ENCODE assay signal across 8 mouse cellular contexts in genomic region chr17:28485977-28486400, GRCm38 (mm10). TPM values are rescaled to one million over a fixed set of nuclear protein-coding genes. Genes with fewer than 3 reads are reported as not detected.
DNase-seq lines count a peak whose midpoint lies in the region; ATAC-seq lines count a peak whose summit lies in the region.

No protein-coding gene starts in this region.

- H3K27ac ChIP-seq in intestine, embryonic 16.5 days (ENCODE audit: low read length) = peak overlapping the region; percentile 83
- peak overlapping the region; percentile 95 for H3K27ac ChIP-seq in midbrain, embryonic 10.5 days (replicated peaks)

- intact Hi-C loops in left cerebral cortex, postnatal 25 days (cut with DNase I) = loop anchor here (1.0 kb wide), 1 partner anchor 37 kb away; no protein-coding TSS in a partner anchor

- H3K9me3 ChIP-seq in intestine, embryonic 16.5 days (ENCODE audit: control insufficient read depth, low read length) = no peaks in the 10 kb centered on the region
- H3K9me3 ChIP-seq in midbrain, embryonic 10.5 days (replicated peaks) = no peaks in the 10 kb centered on the region

- DNase-seq in adrenal gland, postnatal 10 days = peak; percentile 100
- DNase-seq in embryo, embryonic 9.5 days (ENCODE audit: extremely low spot score) = peak; percentile 99
- DNase-seq in gastrocnemius, postnatal 4 days (ENCODE audit: low spot score in 2 of 2) = peak; percentile 96 to 97
- DNase-seq in left cerebral cortex, postnatal 25 days (ENCODE audit: low spot score in 2 of 2) = peak; percentile 97 to 98
- DNase-seq in midbrain, embryonic 10.5 days (ENCODE audit: low spot score) = peak; percentile 99
- DNase-seq in right cerebral cortex, postnatal 36 days (ENCODE audit: low spot score in 2 of 2) = peak; percentile 94 to 95
- DNase-seq in urinary bladder, postnatal 4 days (ENCODE audit: low spot score in 2 of 2) = peak; percentile 97

- WGBS in intestine, embryonic 16.5 days = under 1% methylated on average over 50 of the region's 58 CpGs
- WGBS in midbrain, embryonic 10.5 days = under 1% methylated on average over 56 of the region's 58 CpGs

- peaks cover 4% of the 10 kb centered on the region; the same call in 1 of the 2 replicates for H3K4me1 ChIP-seq in intestine, embryonic 16.5 days (ENCODE audit: control insufficient read depth, insufficient read depth, low read length)
- peaks cover 21% of the 10 kb centered on the region for H3K4me1 ChIP-seq in midbrain, embryonic 10.5 days

- peak overlapping the region; percentile 83 for H3K4me3 ChIP-seq in intestine, embryonic 16.5 days (ENCODE audit: low read length)
- peak overlapping the region; percentile 91 for H3K4me3 ChIP-seq in midbrain, embryonic 10.5 days

- H3K27me3 ChIP-seq in intestine, embryonic 16.5 days (replicated peaks; ENCODE audit: control insufficient read depth, insufficient read depth, low read length) = no peaks in the 10 kb centered on the region
- no peaks in the 10 kb centered on the region for H3K27me3 ChIP-seq in midbrain, embryonic 10.5 days (ENCODE audit: low read depth, poor library complexity, severe bottlenecking)

- peak; percentile 99 for ATAC-seq in intestine, embryonic 16.5 days

- peak overlapping the region; percentile 80 for H3K9ac ChIP-seq in intestine, embryonic 16.5 days (ENCODE audit: low read depth, low read length)

- H3K4me2 ChIP-seq in intestine, embryonic 16.5 days (ENCODE audit: low read depth, low read length) = peak overlapping the region; percentile 74

- H3K36me3 ChIP-seq in intestine, embryonic 16.5 days (ENCODE audit: control insufficient read depth, insufficient read depth, low read length) = no peaks in the 10 kb centered on the region
- H3K36me3 ChIP-seq in midbrain, embryonic 10.5 days = 0 out of 2 replicates have a peak, but pooled peaks cover 4% of the 10 kb centered on the region

RNA-seq across cellular contexts. Expression of gene Fkbp5, which starts 31.3 kb away (rescaled TPM):
- total RNA-seq in adrenal gland, postnatal 10 days (2021) = 10 to 100 TPM; 55.4 to 95.1 TPM
- total RNA-seq in gastrocnemius, postnatal 4 days (2021) = 10 to 100 TPM; 11.5 to 12.0 TPM
- polyA plus RNA-seq in intestine, embryonic 16.5 days (2015; fragmentation: Nextera tagmentation; extraction: Ambion mirVana) = 22.0 and 27.3 TPM in 2 replicates
- 10 to 100 TPM; 46.4 to 53.2 TPM for total RNA-seq in left cerebral cortex, postnatal 25 days (2021)
- polyA plus RNA-seq in midbrain, embryonic 10.5 days (2016; fragmentation: Nextera tagmentation; extraction: Ambion mirVana) = 28.9 and 31.9 TPM in 2 replicates

RNA-seq across cellular contexts. Expression of gene Armc12, which starts 44.6 kb away (rescaled TPM):
- not detected for total RNA-seq in adrenal gland, postnatal 10 days (2021)
- total RNA-seq in gastrocnemius, postnatal 4 days (2021) = not detected
- not detected in 2 replicates for polyA plus RNA-seq in intestine, embryonic 16.5 days (2015; fragmentation: Nextera tagmentation; extraction: Ambion mirVana)
- not detected for total RNA-seq in left cerebral cortex, postnatal 25 days (2021)
- not detected in 2 replicates for polyA plus RNA-seq in midbrain, embryonic 10.5 days (2016; fragmentation: Nextera tagmentation; extraction: Ambion mirVana)

Comparison
In these comparisons a context has a peak if more than half of its experiments do, and no peak if none do; other contexts are left out.
1. Peak in every context shown above with its lines: DNase-seq, ATAC-seq, H3K4me3 ChIP-seq and H3K27ac ChIP-seq.